Mouse (Mus musculus) lung, embryonic 14.5 days (tissue): ENCODE results near the gene Med27. TPM values are rescaled to one million over a fixed set of nuclear protein-coding genes. Genes with fewer than 3 reads are reported as not detected.

ENCODE experiments used
- ATAC-seq: fragments of 200-750 bp; cut with Nextera tagmentation; 2 replicates; pipeline ENCODE4 v1.8.0; 2017; ENCODE audit warnings: mild to moderate bottlenecking, moderate TSS enrichment, moderate library complexity; ENCODE audit not compliant: insufficient read depth
- DNase-seq: peaks from one replicate; pipeline ENCODE4 v3.0.0-alpha.2; 2015
- H3K27ac ChIP-seq: fragments of 300-500 bp; sonication (generic); 2 replicates; pipeline ENCODE4 v1.5.1; 2014; ENCODE audit warnings: low read depth, mild to moderate bottlenecking, moderate library complexity
- H3K27me3 ChIP-seq: fragments of 300-500 bp; sonication (generic); 2 replicates; pipeline ENCODE4 v1.6.1; 2014; ENCODE audit warnings: low read length, control low read depth; ENCODE audit not compliant: insufficient read depth
- H3K36me3 ChIP-seq: fragments of 300-500 bp; sonication (generic); 2 replicates; pipeline ENCODE4 v1.6.1; 2014; ENCODE audit warnings: control low read depth; ENCODE audit not compliant: insufficient read depth
- H3K4me1 ChIP-seq: fragments of 300-500 bp; sonication (generic); 2 replicates; pipeline ENCODE4 v1.6.1; 2014; ENCODE audit warnings: antibody characterized with exemption, control low read depth; ENCODE audit not compliant: insufficient read depth
- H3K4me2 ChIP-seq: fragments of 300-500 bp; sonication (generic); 2 replicates; pipeline ENCODE4 v1.6.1; 2014; ENCODE audit warnings: mild to moderate bottlenecking
- H3K4me3 ChIP-seq: fragments of 300-500 bp; sonication (generic); 2 replicates; pipeline ENCODE4 v1.5.1; 2014; ENCODE audit warnings: low read depth, low read length
- H3K9ac ChIP-seq: fragments of 300-500 bp; sonication (generic); 2 replicates; pipeline ENCODE4 v1.6.1; 2014
- H3K9me3 ChIP-seq: fragments of 300-500 bp; sonication (generic); 2 replicates; pipeline ENCODE4 v1.6.1; 2016; ENCODE audit warnings: low read depth, low read length, control low read depth
- CTCF ChIP-seq: IDR thresholded peaks from 2 replicates; pipeline ENCODE4 v1.5.1; 2016; ENCODE audit warnings: antibody characterized with exemption, low read depth
- WGBS: fragments of 180-500 bp; shearing (Covaris S2); extraction: QIAGEN DNeasy Blood & Tissue Kit; methylation state at CpG from one replicate; pipeline ENCODE4 v1.1.7; 2014; 5-methylcytosine and 5-hydroxymethylcytosine counted together
- polyA plus RNA-seq: library from polyadenylated mRNA; unstranded; fragments of >200 nt; fragmentation: Nextera tagmentation; extraction: Ambion mirVana; gene quantifications from 2 replicates; pipeline ENCODE4 v1.2.1, GENCODE M21; 2014

The Med27 gene
- polyA plus RNA-seq, 1 experiment from 2014 or later = 53.0 TPM

DNA sequence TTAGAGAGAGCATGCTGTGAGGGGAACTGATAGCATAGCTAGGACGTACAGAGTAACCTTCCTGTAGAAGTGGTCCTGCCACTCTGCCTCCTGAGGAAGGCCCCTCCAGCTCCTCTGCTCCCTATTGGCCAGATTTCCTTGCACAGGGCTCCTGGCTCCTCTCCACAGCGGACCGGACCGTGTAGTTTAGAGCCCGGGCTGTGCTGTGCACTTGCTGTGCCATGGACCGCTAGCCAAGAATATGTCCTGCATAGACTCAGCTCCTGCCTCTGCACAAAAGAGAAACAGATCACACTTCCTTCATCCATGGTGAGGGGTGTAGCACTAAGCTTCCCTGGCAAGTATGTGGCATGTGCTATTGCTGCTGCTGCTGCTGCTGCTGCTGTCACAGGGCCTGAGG lies 168.2 kb downstream of the Med27 start:
- Histone ChIP-seq H3K27me3 (no peaks in the 10 kb centered on the region), H3K36me3 (no peaks in the 10 kb centered on the region), H3K4me1 (no peaks in the 10 kb centered on the region), H3K27ac (no peak overlapping the region), H3K4me3 (no peak overlapping the region), H3K9ac (no peak overlapping the region), H3K4me2 (no peak overlapping the region), H3K9me3 (no peaks in the 10 kb centered on the region)
- WGBS = 74% methylated on average over 6 of the region's 6 CpGs
- DNase-seq = no peak
- ATAC-seq = no peak
- no peak for TF ChIP-seq CTCF

DNA sequence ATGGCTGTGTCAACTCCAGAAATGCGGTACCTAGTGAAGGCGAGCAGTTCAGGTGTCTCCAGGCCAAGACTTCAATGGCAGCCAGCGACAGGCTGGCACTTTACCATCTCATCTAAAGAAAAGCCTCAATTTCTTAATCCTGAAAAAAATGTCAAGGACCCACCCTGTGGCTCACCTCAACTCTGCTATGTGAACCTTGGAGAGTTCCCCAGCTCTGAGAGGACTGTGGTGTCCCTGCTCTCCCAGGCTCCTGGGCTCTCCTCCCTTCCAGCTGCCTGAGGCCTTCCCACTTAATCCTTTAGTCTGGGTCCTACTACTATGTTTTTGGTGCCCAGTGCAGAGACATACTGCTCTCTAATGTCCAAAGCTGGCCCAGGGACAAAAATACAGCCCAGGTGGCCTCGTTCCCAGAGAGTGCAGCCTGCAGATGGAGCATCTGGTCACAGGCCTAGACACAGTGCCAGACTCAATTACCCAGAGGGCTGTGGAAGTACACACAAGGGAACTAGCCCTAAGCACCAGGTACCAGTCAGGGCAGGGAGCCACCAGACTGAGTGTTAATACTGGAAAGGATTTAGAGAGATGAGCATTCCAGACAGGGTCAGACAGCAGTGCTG lies 169.3 kb downstream of the Med27 start:
- Histone ChIP-seq H3K27me3 (no peaks in the 10 kb centered on the region), H3K4me1 (no peaks in the 10 kb centered on the region), H3K27ac (no peak overlapping the region), H3K36me3 (no peaks in the 10 kb centered on the region), H3K9ac (no peak overlapping the region), H3K4me2 (no peak overlapping the region), H3K4me3 (no peak overlapping the region), H3K9me3 (no peaks in the 10 kb centered on the region)
- TF ChIP-seq CTCF = no peak
- ATAC-seq = no peak
- 83% methylated on average over 4 of the region's 4 CpGs for WGBS
- DNase-seq = no peak

DNA sequence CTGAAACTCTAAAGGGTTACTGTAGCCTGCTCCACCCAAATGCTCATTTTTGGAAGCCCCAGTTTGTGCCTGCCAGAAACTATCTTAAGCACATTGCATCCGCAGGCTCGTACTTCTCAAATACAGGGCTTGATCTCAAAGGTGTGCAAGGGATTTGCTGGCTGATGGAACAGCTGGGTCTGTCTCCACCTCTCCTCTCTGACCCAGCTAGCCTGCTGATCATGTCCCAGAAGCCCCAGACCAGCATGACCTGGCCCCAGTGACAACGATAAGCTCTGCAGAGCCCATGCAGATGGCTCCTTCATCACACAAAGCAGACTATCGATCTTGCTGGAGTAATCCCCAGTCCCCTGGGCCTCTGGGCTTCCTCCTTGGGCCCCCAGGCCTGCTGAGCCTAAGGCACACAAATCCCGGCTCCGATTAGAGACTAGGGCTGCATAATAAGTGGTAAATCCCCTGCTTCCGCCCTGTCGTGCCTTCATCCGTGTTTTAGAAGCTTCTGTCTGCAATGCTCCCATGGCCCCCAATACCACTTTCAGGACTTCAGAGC lies 170.1 kb downstream of the Med27 start:
- H3K27me3 ChIP-seq = no peaks in the 10 kb centered on the region
- 43% methylated on average over 9 of the region's 9 CpGs for WGBS
- DNase-seq (no peak), ATAC-seq (no peak)
- TF ChIP-seq CTCF = no peak
- no peak overlapping the region for H3K9ac ChIP-seq
- no peak overlapping the region for H3K4me2 ChIP-seq
- H3K9me3 ChIP-seq = no peaks in the 10 kb centered on the region
- H3K27ac ChIP-seq = no peak overlapping the region
- no peaks in the 10 kb centered on the region for H3K4me1 ChIP-seq
- H3K4me3 ChIP-seq = no peak overlapping the region
- H3K36me3 ChIP-seq = no peaks in the 10 kb centered on the region

DNA sequence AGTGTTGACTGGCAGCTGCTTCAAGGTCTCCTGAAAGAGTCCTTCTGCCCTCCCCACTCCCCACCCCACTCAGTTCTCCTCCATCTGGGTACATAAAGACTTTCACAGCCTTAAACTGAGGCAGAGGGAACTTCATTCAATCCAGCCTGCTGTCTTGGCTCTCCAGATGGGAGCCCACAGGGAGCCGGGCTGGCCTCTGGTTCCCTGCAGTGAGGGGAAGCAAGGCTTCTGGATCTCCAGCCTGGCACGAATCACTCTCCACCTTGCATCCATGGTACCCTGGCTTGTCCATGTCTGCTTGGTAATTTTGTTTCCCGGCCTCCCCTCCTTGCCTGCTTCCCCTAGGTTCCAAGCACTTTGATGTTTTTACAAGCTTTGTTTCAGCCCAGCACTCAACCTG lies 172.8 kb downstream of the Med27 start:
- no peaks in the 10 kb centered on the region for H3K9me3 ChIP-seq
- ATAC-seq (no peak), DNase-seq (no peak)
- no peak overlapping the region for H3K4me2 ChIP-seq
- H3K4me1 ChIP-seq = no peaks in the 10 kb centered on the region
- no peak overlapping the region for H3K27ac ChIP-seq
- no peak for TF ChIP-seq CTCF
- no peaks in the 10 kb centered on the region for H3K27me3 ChIP-seq
- no peak overlapping the region for H3K9ac ChIP-seq
- 42% methylated on average over 3 of the region's 3 CpGs for WGBS
- no peaks in the 10 kb centered on the region for H3K36me3 ChIP-seq
- H3K4me3 ChIP-seq = no peak overlapping the region

DNA sequence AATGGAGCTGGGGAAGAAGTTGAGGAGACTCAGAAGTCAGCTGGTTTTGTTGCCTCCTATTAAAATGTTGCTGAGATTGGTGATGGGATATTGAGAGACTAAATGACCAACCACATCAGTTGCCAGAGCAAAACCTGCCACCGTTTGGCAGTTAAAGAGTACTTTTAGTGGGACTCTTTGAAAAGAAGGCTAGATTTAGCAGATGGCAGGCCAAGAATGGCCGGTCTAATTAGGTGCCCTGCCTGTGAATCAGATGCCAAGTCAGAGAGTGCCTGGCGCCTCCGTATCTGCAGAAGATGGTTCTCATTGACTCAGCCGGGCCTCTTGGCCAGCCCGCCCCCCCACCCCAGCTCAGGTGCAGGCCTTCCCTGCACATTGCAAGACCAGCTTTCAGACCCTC lies 173.6 kb downstream of the Med27 start:
- Histone ChIP-seq H3K4me1 (no peaks in the 10 kb centered on the region), H3K36me3 (no peaks in the 10 kb centered on the region), H3K27ac (no peak overlapping the region), H3K4me3 (no peak overlapping the region), H3K9me3 (no peaks in the 10 kb centered on the region), H3K27me3 (no peaks in the 10 kb centered on the region), H3K9ac (no peak overlapping the region), H3K4me2 (no peak overlapping the region)
- no peak for TF ChIP-seq CTCF
- 84% methylated on average over 6 of the region's 6 CpGs for WGBS
- DNase-seq (no peak), ATAC-seq (no peak)

DNA sequence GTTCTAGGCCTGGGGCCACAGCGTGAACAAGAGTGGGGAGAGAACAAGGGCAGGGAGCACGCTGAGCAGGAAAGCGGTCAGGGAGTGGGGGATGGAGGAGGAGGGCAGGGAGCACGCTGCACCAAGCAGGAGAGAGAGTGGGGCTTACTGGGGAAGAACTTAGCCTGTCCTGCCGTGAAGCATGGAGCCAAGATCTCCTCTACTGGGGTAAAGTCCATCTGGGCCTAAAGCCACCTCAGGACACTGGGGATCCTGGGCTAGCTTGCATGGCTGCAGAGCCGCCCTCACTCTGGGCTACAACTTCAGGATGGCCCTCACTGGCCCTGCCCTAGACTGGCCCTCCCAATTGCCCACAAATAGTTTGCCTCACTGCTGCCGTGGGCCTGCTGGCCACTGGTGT lies 174.9 kb downstream of the Med27 start:
- 0 out of 2 replicates have a peak overlapping the region, but pooled peaks have one; percentile 9 for H3K9ac ChIP-seq
- H3K36me3 ChIP-seq = no peaks in the 10 kb centered on the region
- ATAC-seq = no peak

DNA sequence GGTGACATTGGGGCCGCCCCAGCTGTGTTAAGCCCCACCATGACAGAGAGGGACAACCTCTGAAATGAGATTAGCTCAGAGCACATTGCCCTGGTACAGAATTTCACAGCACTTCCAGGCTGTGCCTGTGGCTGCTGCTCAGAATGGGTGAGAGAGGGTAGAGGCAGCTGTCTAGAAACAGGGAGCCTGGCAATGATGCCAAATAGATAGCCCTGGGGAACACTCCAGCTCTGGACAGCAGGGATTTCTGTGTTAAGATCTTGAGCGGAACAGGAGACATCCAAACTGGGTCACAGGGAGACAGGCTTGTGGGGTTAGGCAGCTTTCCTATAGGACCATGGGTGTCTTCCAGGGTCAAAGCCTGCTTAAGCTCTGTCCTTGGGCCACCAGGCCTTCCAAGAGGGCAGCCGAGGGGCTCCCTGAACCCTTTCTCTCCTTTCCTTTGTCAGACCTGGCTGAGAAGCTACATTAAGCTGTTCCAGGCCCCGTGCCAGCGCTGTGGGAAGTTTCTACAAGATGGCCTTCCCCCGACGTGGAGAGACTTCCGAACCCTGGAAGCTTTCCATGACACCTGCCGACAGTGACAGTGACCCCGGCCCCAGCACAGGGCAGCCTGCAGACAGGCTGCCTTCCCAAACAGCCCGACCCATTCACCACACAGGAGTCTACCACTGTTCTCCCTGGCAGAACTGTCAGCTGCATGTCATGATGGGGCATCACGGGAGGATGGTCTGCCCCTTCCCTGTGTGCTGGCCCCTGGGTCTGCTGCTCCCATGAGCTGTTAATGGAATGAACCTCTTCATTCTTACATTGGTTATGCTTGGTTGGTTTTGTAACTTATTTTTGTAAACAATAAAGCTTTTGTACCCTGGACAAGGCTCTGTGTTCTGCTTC lies 177.5 kb downstream of the Med27 start:
- H3K36me3 ChIP-seq = no peaks in the 10 kb centered on the region
- no peak overlapping the region for H3K4me2 ChIP-seq
- DNase-seq (peak; percentile 50), ATAC-seq (no peak)
- no peak overlapping the region for H3K4me3 ChIP-seq
- TF ChIP-seq CTCF = no peak
- H3K27me3 ChIP-seq = no peaks in the 10 kb centered on the region
- 50% methylated on average over 12 of the region's 12 CpGs for WGBS
- H3K9ac ChIP-seq = no peak overlapping the region
- no peaks in the 10 kb centered on the region for H3K4me1 ChIP-seq
- no peaks in the 10 kb centered on the region for H3K9me3 ChIP-seq
- H3K27ac ChIP-seq = no peak overlapping the region

More for the DNA sequence above, 174.9 kb downstream of the Med27 start:
- TF ChIP-seq CTCF = no peak
- Histone ChIP-seq H3K4me2 (no peak overlapping the region), H3K9me3 (no peaks in the 10 kb centered on the region), H3K27ac (no peak overlapping the region), H3K4me3 (no peak overlapping the region), H3K27me3 (no peaks in the 10 kb centered on the region), H3K4me1 (no peaks in the 10 kb centered on the region)
- no peak for DNase-seq
- 74% methylated on average over 7 of the region's 7 CpGs for WGBS
